Mouse (Mus musculus): ENCODE data around the gene Itgb4. TPM values are rescaled to one million over a fixed set of nuclear protein-coding genes. Genes with fewer than 3 reads are reported as not detected.

The Itgb4 gene
- polyA plus RNA-seq, 1 experiment from 2014 or later = 1.1 TPM

- 5% methylated on average over 54 of the region's 54 CpGs for WGBS
- peak; percentile 94 for DNase-seq (ENCODE audit: low spot score)
- peak overlapping the region; percentile 89 for H3K27ac ChIP-seq
Measured at GRCm38 (mm10) chr11:116004840-116005700, 30.6 kb downstream of the Itgb4 start.

GRCm38 (mm10) chr11:116005701-116006419 is 31.4 kb downstream of the Itgb4 start:
- H3K4me1 ChIP-seq = peaks cover 32% of the 10 kb centered on the region
- DNase-seq (ENCODE audit: low spot score) = no peak
- H3K9me3 ChIP-seq = no peaks in the 10 kb centered on the region
- WGBS = 63% methylated on average over 9 of the region's 9 CpGs
- peaks cover 43% of the 10 kb centered on the region for H3K36me3 ChIP-seq
- H3K4me3 ChIP-seq = peak overlapping the region; percentile 60; the same call in 1 of the 2 replicates
- peak overlapping the region; percentile 89 for H3K27ac ChIP-seq
- no peaks in the 10 kb centered on the region; the same call in 1 of the 2 replicates for H3K27me3 ChIP-seq (ENCODE audit: insufficient read depth, poor library complexity, severe bottlenecking)

More at GRCm38 (mm10) chr11:116004840-116005700, 30.6 kb downstream of the Itgb4 start:
- H3K9me3 ChIP-seq = no peaks in the 10 kb centered on the region
- H3K36me3 ChIP-seq = peaks cover 36% of the 10 kb centered on the region
- H3K4me1 ChIP-seq = peaks cover 24% of the 10 kb centered on the region
- peak overlapping the region; percentile 60 for H3K4me3 ChIP-seq
- peaks cover 7% of the 10 kb centered on the region; the same call in 1 of the 2 replicates for H3K27me3 ChIP-seq (ENCODE audit: insufficient read depth, poor library complexity, severe bottlenecking)

GRCm38 (mm10) chr11:116007095-116007850 is 32.8 kb downstream of the Itgb4 start:
- H3K9me3 ChIP-seq = no peaks in the 10 kb centered on the region
- 84% methylated on average over 28 of the region's 28 CpGs for WGBS
- peaks cover 44% of the 10 kb centered on the region for H3K4me1 ChIP-seq
- DNase-seq (ENCODE audit: low spot score) = no peak
- H3K36me3 ChIP-seq = peaks cover 43% of the 10 kb centered on the region
- no peak overlapping the region for H3K4me3 ChIP-seq
- no peaks in the 10 kb centered on the region for H3K27me3 ChIP-seq (ENCODE audit: insufficient read depth, poor library complexity, severe bottlenecking)
- no peak overlapping the region for H3K27ac ChIP-seq

GRCm38 (mm10) chr11:116008411-116008810 is 33.9 kb downstream of the Itgb4 start:
- no peak for DNase-seq (ENCODE audit: low spot score)
- H3K36me3 ChIP-seq = peaks cover 43% of the 10 kb centered on the region
- no peak overlapping the region for H3K27ac ChIP-seq
- peaks cover 53% of the 10 kb centered on the region for H3K4me1 ChIP-seq
- H3K27me3 ChIP-seq (ENCODE audit: insufficient read depth, poor library complexity, severe bottlenecking) = no peaks in the 10 kb centered on the region
- H3K9me3 ChIP-seq = no peaks in the 10 kb centered on the region
- no peak overlapping the region for H3K4me3 ChIP-seq
- WGBS = 91% methylated on average over 11 of the region's 11 CpGs

- Histone ChIP-seq H3K36me3 (peaks cover 43% of the 10 kb centered on the region), H3K4me3 (no peak overlapping the region), H3K27ac (no peak overlapping the region), H3K9me3 (no peaks in the 10 kb centered on the region), H3K27me3 (ENCODE audit: insufficient read depth, poor library complexity, severe bottlenecking) (no peaks in the 10 kb centered on the region), H3K4me1 (peaks cover 53% of the 10 kb centered on the region)
- 89% methylated on average over 13 of the region's 13 CpGs for WGBS
- DNase-seq (ENCODE audit: low spot score) = no peak
Measured at GRCm38 (mm10) chr11:116008832-116009375, 34.4 kb downstream of the Itgb4 start.

GRCm38 (mm10) chr11:116009661-116010060 is 35.2 kb downstream of the Itgb4 start:
- Histone ChIP-seq H3K36me3 (peaks cover 43% of the 10 kb centered on the region), H3K4me1 (peaks cover 47% of the 10 kb centered on the region), H3K9me3 (no peaks in the 10 kb centered on the region), H3K27ac (no peak overlapping the region), H3K4me3 (no peak overlapping the region), H3K27me3 (ENCODE audit: insufficient read depth, poor library complexity, severe bottlenecking) (no peaks in the 10 kb centered on the region)
- DNase-seq (ENCODE audit: low spot score) = no peak
- 91% methylated on average over 11 of the region's 11 CpGs for WGBS

- Histone ChIP-seq H3K4me3 (no peak overlapping the region), H3K9me3 (no peaks in the 10 kb centered on the region), H3K27me3 (ENCODE audit: insufficient read depth, poor library complexity, severe bottlenecking) (no peaks in the 10 kb centered on the region), H3K36me3 (peaks cover 43% of the 10 kb centered on the region), H3K4me1 (peaks cover 42% of the 10 kb centered on the region), H3K27ac (no peak overlapping the region)
- DNase-seq (ENCODE audit: low spot score) = no peak
- WGBS = 92% methylated on average over 8 of the region's 8 CpGs
Measured at GRCm38 (mm10) chr11:116010146-116010545, 35.6 kb downstream of the Itgb4 start.

- no peak for DNase-seq (ENCODE audit: low spot score)
- Histone ChIP-seq H3K36me3 (peaks cover 43% of the 10 kb centered on the region), H3K4me3 (0 out of 2 replicates have a peak overlapping the region, but pooled peaks have one; percentile 71), H3K27me3 (ENCODE audit: insufficient read depth, poor library complexity, severe bottlenecking) (no peaks in the 10 kb centered on the region), H3K9me3 (no peaks in the 10 kb centered on the region), H3K27ac (no peak overlapping the region), H3K4me1 (peaks cover 34% of the 10 kb centered on the region)
- 84% methylated on average over 5 of the region's 5 CpGs for WGBS
Measured at GRCm38 (mm10) chr11:116010948-116011347, 36.4 kb downstream of the Itgb4 start.

GRCm38 (mm10) chr11:116011529-116012261 is 37.2 kb downstream of the Itgb4 start:
- DNase-seq (ENCODE audit: low spot score) = no peak
- Histone ChIP-seq H3K9me3 (no peaks in the 10 kb centered on the region), H3K36me3 (peaks cover 39% of the 10 kb centered on the region), H3K4me3 (peak overlapping the region; percentile 71), H3K4me1 (peaks cover 29% of the 10 kb centered on the region), H3K27ac (peak overlapping the region; percentile 93), H3K27me3 (ENCODE audit: insufficient read depth, poor library complexity, severe bottlenecking) (no peaks in the 10 kb centered on the region)
- 20% methylated on average over 14 of the region's 14 CpGs for WGBS

GRCm38 (mm10) chr11:116012262-116012947 is 37.9 kb downstream of the Itgb4 start, which contains the start of gene Galk1:
Galk1 (minus strand) TSS chr11:116012719.
- no peaks in the 10 kb centered on the region for H3K9me3 ChIP-seq
- peaks cover 33% of the 10 kb centered on the region for H3K36me3 ChIP-seq
- H3K4me3 ChIP-seq = peak within 1 kb of the TSS; percentile 71
- peak; percentile 96 for DNase-seq (ENCODE audit: low spot score)
- H3K27me3 ChIP-seq (ENCODE audit: insufficient read depth, poor library complexity, severe bottlenecking) = no peaks in the 10 kb centered on the region
- peaks cover 29% of the 10 kb centered on the region for H3K4me1 ChIP-seq
- H3K27ac ChIP-seq = peak within 1 kb of the TSS; percentile 93
- WGBS = under 1% methylated on average over 55 of the region's 55 CpGs

GRCm38 (mm10) chr11:116014821-116015220 is 40.3 kb downstream of the Itgb4 start:
- H3K4me3 ChIP-seq = no peak overlapping the region
- no peaks in the 10 kb centered on the region for H3K27me3 ChIP-seq (ENCODE audit: insufficient read depth, poor library complexity, severe bottlenecking)
- H3K36me3 ChIP-seq = peaks cover 10% of the 10 kb centered on the region
- peaks cover 29% of the 10 kb centered on the region for H3K4me1 ChIP-seq
- no peak for DNase-seq (ENCODE audit: low spot score)
- 72% methylated on average over 8 of the region's 8 CpGs for WGBS
- H3K27ac ChIP-seq = no peak overlapping the region
- no peaks in the 10 kb centered on the region for H3K9me3 ChIP-seq

Data from heart, embryonic 10.5 days (tissue).